Mouse (Mus musculus) heart, adult 2 months (tissue): Measurements from ENCODE around the gene Cdk19.

Experiments
- CTCF ChIP-seq: fragments of 200-600 bp; IDR thresholded peaks from 2 replicates; pipeline ENCODE4 v1.8.1; 2022; ENCODE audit warnings: antibody characterized with exemption, mild to moderate bottlenecking, moderate library complexity
- POLR2A ChIP-seq: fragments of 200-500 bp; IDR thresholded peaks from 2 replicates; pipeline ENCODE4 v1.6.1; 2011; ENCODE audit warnings: mild to moderate bottlenecking, low read depth, low read length, control low read depth; ENCODE audit not compliant: insufficient read depth

GRCm38 (mm10) chr10:40374828-40375227, 35.5 kb downstream of the Cdk19 start:
- TF ChIP-seq POLR2A (no peak), CTCF (no peak)
